Comparison of ENCODE assay signal across 7 mouse cellular contexts in genomic region chr12:75594404-75594803, GRCm38 (mm10). TPM values are rescaled to one million over a fixed set of nuclear protein-coding genes. Genes with fewer than 3 reads are reported as not detected.
DNase-seq lines count a peak whose midpoint lies in the region; ATAC-seq lines count a peak whose summit lies in the region.

No protein-coding gene starts in this region.

- no peaks in the 10 kb centered on the region for H3K27me3 ChIP-seq in lung, embryonic 16.5 days (ENCODE audit: control insufficient read depth, insufficient read depth, low read depth, low read length)
- no peaks in the 10 kb centered on the region for H3K27me3 ChIP-seq in forebrain, embryonic 15.5 days
- no peaks in the 10 kb centered on the region for H3K27me3 ChIP-seq in limb, embryonic 15.5 days
- H3K27me3 ChIP-seq in stomach, embryonic 16.5 days (ENCODE audit: control insufficient read depth, insufficient read depth, low read length) = no peaks in the 10 kb centered on the region

- DNase-seq in lung, postnatal 25 days (ENCODE audit: low spot score) = no peak
- no peak for DNase-seq in right cerebral cortex, postnatal 10 days (ENCODE audit: low spot score in 2 of 2)
- no peak for DNase-seq in right cerebral cortex, postnatal 14 days

- peak overlapping the region; percentile 35 for H3K4me3 ChIP-seq in lung, embryonic 16.5 days (ENCODE audit: low read length)
- peak overlapping the region; percentile 100 for H3K4me3 ChIP-seq in forebrain, embryonic 15.5 days
- H3K4me3 ChIP-seq in limb, embryonic 15.5 days = peak overlapping the region; percentile 86
- peak overlapping the region; percentile 35 for H3K4me3 ChIP-seq in stomach, embryonic 16.5 days (replicated peaks; ENCODE audit: low read length)

- ATAC-seq in lung, embryonic 16.5 days (ENCODE audit: low read depth) = no peak
- ATAC-seq in forebrain, embryonic 15.5 days (replicated peaks) = no peak
- ATAC-seq in limb, embryonic 15.5 days (ENCODE audit: insufficient number of reproducible peaks, low FRiP score, low TSS enrichment, low read depth) = no peak
- no peak for ATAC-seq in stomach, embryonic 16.5 days (ENCODE audit: insufficient read depth, low FRiP score)

- H3K27ac ChIP-seq in lung, embryonic 16.5 days (ENCODE audit: low read length) = no peak overlapping the region
- H3K27ac ChIP-seq in forebrain, embryonic 15.5 days (replicated peaks) = no peak overlapping the region
- H3K27ac ChIP-seq in limb, embryonic 15.5 days = no peak overlapping the region
- H3K27ac ChIP-seq in stomach, embryonic 16.5 days (ENCODE audit: low read length) = no peak overlapping the region

- 28% methylated on average over 5 of the region's 5 CpGs for WGBS in lung, embryonic 16.5 days
- 38% methylated on average over 5 of the region's 5 CpGs for WGBS in forebrain, embryonic 15.5 days
- WGBS in limb, embryonic 15.5 days = 45% methylated on average over 5 of the region's 5 CpGs
- 29% methylated on average over 5 of the region's 5 CpGs for WGBS in stomach, embryonic 16.5 days

- peaks cover 14% of the 10 kb centered on the region for H3K4me1 ChIP-seq in lung, embryonic 16.5 days (replicated peaks; ENCODE audit: control insufficient read depth, insufficient read depth, low read length)
- H3K4me1 ChIP-seq in forebrain, embryonic 15.5 days = peaks cover 26% of the 10 kb centered on the region
- peaks cover 12% of the 10 kb centered on the region for H3K4me1 ChIP-seq in limb, embryonic 15.5 days
- H3K4me1 ChIP-seq in stomach, embryonic 16.5 days (ENCODE audit: control insufficient read depth, insufficient read depth, low read length) = peaks cover 10% of the 10 kb centered on the region

- peaks cover 6% of the 10 kb centered on the region for H3K36me3 ChIP-seq in lung, embryonic 16.5 days (ENCODE audit: control insufficient read depth, insufficient read depth, low read length)
- peaks cover 28% of the 10 kb centered on the region for H3K36me3 ChIP-seq in forebrain, embryonic 15.5 days
- peaks cover 25% of the 10 kb centered on the region for H3K36me3 ChIP-seq in limb, embryonic 15.5 days
- H3K36me3 ChIP-seq in stomach, embryonic 16.5 days (ENCODE audit: control insufficient read depth, insufficient read depth, low read length) = peaks cover 8% of the 10 kb centered on the region; the same call in 1 of the 2 replicates

- H3K9ac ChIP-seq in lung, embryonic 16.5 days (ENCODE audit: low read length) = peak overlapping the region; percentile 50
- peak overlapping the region; percentile 99 for H3K9ac ChIP-seq in forebrain, embryonic 15.5 days (replicated peaks)
- no peak overlapping the region for H3K9ac ChIP-seq in limb, embryonic 15.5 days
- 0 out of 2 replicates have a peak overlapping the region, but pooled peaks have one; percentile 52 for H3K9ac ChIP-seq in stomach, embryonic 16.5 days (ENCODE audit: low read length)

- no peaks in the 10 kb centered on the region for H3K9me3 ChIP-seq in lung, embryonic 16.5 days (ENCODE audit: control insufficient read depth, low read length)
- no peaks in the 10 kb centered on the region for H3K9me3 ChIP-seq in forebrain, embryonic 15.5 days
- H3K9me3 ChIP-seq in limb, embryonic 15.5 days = no peaks in the 10 kb centered on the region
- H3K9me3 ChIP-seq in stomach, embryonic 16.5 days (replicated peaks; ENCODE audit: control insufficient read depth, low read length) = no peaks in the 10 kb centered on the region

- peak overlapping the region; percentile 90 for H3K4me2 ChIP-seq in lung, embryonic 16.5 days (ENCODE audit: low read depth, low read length)
- peak overlapping the region; percentile 75 for H3K4me2 ChIP-seq in forebrain, embryonic 15.5 days (replicated peaks)
- peak overlapping the region; percentile 76 for H3K4me2 ChIP-seq in limb, embryonic 15.5 days
- H3K4me2 ChIP-seq in stomach, embryonic 16.5 days (ENCODE audit: low read depth, low read length) = peak overlapping the region; percentile 94

RNA-seq across cellular contexts. Expression of gene Ppp2r5e, which starts 1.6 kb away (rescaled TPM):
- polyA plus RNA-seq in lung, embryonic 16.5 days (2015; fragmentation: Nextera tagmentation; extraction: Ambion mirVana) = 9.9 and 10.3 TPM in 2 replicates
- 22.9 and 26.8 TPM in 2 replicates for polyA plus RNA-seq in forebrain, embryonic 15.5 days (2015; fragmentation: Nextera tagmentation; extraction: Ambion mirVana)
- polyA plus RNA-seq in limb, embryonic 15.5 days (2015; fragmentation: Nextera tagmentation; extraction: Ambion mirVana) = 9.1 and 11.5 TPM in 2 replicates
- 7.3 and 7.8 TPM in 2 replicates for polyA plus RNA-seq in stomach, embryonic 16.5 days (2015; fragmentation: Nextera tagmentation; extraction: Ambion mirVana)

Comparison
In these comparisons a context has a peak if more than half of its experiments do, and no peak if none do; other contexts are left out.
1. H3K4me3 ChIP-seq: peak in every context shown above with its lines; median percentile 100 in forebrain, embryonic 15.5 days; 86 in limb, embryonic 15.5 days; 35 in lung, embryonic 16.5 days; 35 in stomach, embryonic 16.5 days.